Mouse (Mus musculus): ENCODE measurements around the gene Cd274. TPM values are rescaled to one million over a fixed set of nuclear protein-coding genes. Genes with fewer than 3 reads are reported as not detected.
"Not testable (repeated sequence)": the region's sequence is repeated elsewhere in the genome, so short reads cannot be mapped to it uniquely, and the experiment has no call there.

Gene Cd274
- polyA plus RNA-seq, 1 experiment from 2014 or later, result 5.2 TPM

DNA sequence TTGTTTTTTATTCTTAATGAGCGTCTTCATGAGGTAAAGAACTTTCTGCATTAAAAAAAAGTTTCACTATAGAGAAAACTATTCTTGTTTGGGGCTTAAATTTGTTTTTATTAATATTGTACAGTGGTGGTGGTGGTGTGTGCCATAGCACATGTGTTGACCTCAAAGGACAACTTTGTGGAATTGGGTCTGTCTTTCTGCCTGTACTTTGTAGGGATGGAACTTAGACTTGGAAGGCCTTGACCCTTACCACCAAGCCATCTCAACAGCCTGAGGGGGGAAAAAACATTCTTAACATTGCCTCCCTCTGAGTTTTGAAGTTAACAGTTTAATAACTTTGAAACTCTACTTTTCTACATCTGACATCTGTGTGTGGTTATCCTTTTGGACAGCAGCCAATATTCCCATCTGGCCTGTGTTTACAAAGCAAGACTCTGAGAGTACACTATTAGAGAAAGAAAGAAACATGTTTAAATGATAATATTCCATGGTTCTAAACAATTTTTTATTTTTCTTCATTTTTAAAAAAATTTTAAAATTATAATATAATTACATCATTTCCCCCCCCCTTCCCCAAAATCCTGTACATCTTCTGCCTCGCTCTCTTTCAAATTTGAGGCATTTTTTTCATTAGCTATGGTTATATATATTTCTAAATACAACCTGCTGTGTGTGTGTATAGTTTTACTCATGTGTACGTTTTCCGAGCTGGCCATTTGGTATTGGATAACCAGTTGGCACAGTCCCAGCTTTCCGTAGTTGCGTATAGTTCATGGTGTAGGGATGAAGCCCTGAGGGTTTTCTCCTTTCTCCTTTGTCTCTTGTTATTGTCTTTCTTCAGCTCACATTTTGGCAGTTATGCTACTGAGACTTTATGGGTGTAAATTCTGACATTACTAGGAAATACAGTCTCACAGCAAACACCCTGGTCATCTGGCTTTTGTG lies 45.5 kb downstream of the Cd274 start:
- in situ Hi-C loops (cut with MboI; ENCODE audit: low pct_unique_long_range_greater_than_20kb), result no loop called here
- ATAC-seq, result no peak
- H3K27me3 ChIP-seq, result peaks cover 7% of the 10 kb centered on the region
- peak; percentile 3 for DNase-seq (ENCODE audit: low read depth, low spot score)
- ChIA-PET POLR2A (no interaction called here), CTCF (interaction anchor here (1.0 kb wide), 1 partner anchor 9 kb away, joined by 3 read pairs; no protein-coding TSS in a partner anchor)
- no peak for TF ChIP-seq CTCF (IDR thresholded peaks at IDR 0.05)

DNA sequence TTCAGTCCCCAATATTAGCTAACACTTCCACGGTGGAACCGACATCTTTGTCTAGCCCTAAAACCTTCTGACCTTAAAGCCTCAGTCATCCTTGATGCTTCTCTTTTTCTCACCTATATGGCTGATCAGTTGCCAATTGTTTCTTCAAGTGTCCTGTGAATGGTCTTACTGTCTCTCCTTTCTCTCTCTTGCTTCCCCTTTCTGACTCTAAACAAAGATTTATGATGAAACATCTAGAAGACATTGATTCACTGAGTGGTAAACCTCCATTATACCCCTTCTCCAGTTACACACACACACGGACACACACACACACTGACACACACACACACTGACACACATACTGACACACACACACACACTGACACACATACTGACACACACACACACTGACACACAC lies 47.3 kb downstream of the Cd274 start:
- DNase-seq (ENCODE audit: low read depth, low spot score) (no peak), ATAC-seq (no peak)
- in situ Hi-C loops (cut with MboI; ENCODE audit: low pct_unique_long_range_greater_than_20kb), result no loop called here
- POLR2A ChIA-PET, result no interaction called here
- TF ChIP-seq CTCF (IDR thresholded peaks at IDR 0.05), result no peak
- peaks cover 7% of the 10 kb centered on the region for H3K27me3 ChIP-seq
- CTCF ChIA-PET, result interaction anchor here (0.8 kb wide), 1 partner anchor 31 kb away, joined by 3 read pairs; no protein-coding TSS in a partner anchor

DNA sequence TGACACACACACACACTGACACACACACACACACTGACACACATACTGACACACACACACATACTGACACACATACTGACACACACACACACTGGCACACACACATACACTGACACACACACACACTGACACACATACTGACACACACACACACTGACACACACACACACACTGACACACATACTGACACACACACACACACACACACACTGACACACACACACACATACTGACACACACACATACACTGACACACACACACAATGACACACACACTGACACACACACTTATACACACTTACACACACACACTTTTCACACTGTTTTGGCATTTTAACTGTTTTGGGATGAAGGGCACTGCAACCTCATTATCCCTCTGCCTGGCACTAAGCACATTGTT lies 47.7 kb downstream of the Cd274 start:
- in situ Hi-C loops (cut with MboI; ENCODE audit: low pct_unique_long_range_greater_than_20kb); POLR2A ChIA-PET; CTCF ChIA-PET: not testable (repeated sequence)

DNA sequence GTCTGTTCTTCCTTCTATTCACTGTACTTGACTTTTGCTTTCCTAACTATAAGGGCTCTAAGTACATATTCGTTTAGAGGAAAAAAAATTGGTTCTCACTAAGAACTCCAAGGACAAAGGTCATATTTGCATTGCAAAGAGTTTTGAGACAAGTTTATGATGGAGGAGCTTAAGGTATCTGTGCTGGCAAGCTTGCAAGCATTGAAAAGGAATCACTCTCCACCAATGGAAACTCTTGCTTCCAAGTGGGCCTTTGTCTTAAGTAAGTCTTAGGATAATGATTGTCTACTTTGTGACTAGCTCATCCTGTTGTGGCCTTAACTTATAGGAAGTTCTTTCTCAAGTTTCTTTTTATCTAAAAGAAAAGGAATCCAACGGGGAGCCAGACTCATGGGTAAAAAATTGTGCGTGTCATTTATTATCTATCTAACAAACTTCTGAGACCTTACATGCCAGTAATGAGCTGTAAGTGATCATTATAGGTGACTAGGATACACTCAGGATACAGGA lies 49.2 kb downstream of the Cd274 start:
- ATAC-seq (no peak), DNase-seq (ENCODE audit: low read depth, low spot score) (no peak)
- CTCF ChIA-PET, result no interaction called here
- POLR2A ChIA-PET, result interaction anchor here (1.0 kb wide), 1 partner anchor 22 kb away, joined by 3 read pairs; no protein-coding TSS in a partner anchor
- H3K27me3 ChIP-seq, result peaks cover 7% of the 10 kb centered on the region
- TF ChIP-seq CTCF (IDR thresholded peaks at IDR 0.05), result no peak
- in situ Hi-C loops (cut with MboI; ENCODE audit: low pct_unique_long_range_greater_than_20kb), result no loop called here

More for the DNA sequence above, 47.7 kb downstream of the Cd274 start:
- not testable (repeated sequence) for DNase-seq (ENCODE audit: low read depth, low spot score); H3K27me3 ChIP-seq; ATAC-seq

DNA sequence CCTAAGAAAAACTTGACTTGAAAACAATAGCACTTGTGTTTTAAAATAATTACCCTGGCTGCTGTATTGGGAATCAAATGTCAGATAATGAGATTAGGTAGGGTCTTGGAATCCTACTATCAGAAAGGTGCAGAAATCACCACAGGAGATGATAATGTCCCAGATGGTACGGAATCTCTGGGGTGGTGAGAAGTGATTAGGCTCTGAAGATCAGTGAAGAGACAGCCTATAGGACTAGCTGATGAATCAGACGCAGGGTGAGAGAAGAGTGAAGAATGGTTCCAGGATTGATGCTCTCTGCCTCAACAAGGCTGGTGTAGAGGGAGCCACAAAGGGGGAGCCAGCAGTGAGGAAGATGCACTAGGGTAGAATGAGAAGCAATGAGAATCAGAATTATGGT lies 49.9 kb downstream of the Cd274 start:
- in situ Hi-C loops (cut with MboI; ENCODE audit: low pct_unique_long_range_greater_than_20kb), result no loop called here
- TF ChIP-seq CTCF (IDR thresholded peaks at IDR 0.05), result no peak
- CTCF ChIA-PET, result no interaction called here
- no peak for ATAC-seq
- H3K27me3 ChIP-seq, result peaks cover 8% of the 10 kb centered on the region
- POLR2A ChIA-PET, result no interaction called here
- no peak for DNase-seq (ENCODE audit: low read depth, low spot score)

DNA sequence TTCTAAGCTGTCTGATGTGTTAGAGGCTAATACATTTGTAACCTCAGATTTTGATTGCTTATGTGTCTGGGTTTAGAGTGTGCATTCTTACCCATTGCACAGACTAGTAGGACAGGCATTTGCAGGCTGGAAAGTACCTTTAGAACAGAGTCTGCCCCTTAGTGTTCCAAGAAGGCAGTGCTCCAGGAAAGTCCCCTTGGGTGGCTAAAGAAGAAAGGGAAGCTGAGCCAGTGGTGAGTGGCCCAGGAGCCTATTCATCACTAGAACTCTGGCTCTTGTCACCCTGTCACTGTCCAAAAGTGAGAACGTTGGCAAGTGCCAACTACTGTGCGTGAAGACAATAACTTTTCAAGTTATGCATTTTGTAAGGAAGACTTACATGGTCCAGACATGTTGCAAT lies 50.6 kb downstream of the Cd274 start:
- no peak for ATAC-seq
- peaks cover 13% of the 10 kb centered on the region for H3K27me3 ChIP-seq
- no peak for DNase-seq (ENCODE audit: low read depth, low spot score)
- ChIA-PET CTCF (no interaction called here), POLR2A (interaction anchor here (1.4 kb wide), 1 partner anchor 13 kb away, joined by 3 read pairs; no protein-coding TSS in a partner anchor)
- no peak for TF ChIP-seq CTCF (IDR thresholded peaks at IDR 0.05)
- in situ Hi-C loops (cut with MboI; ENCODE audit: low pct_unique_long_range_greater_than_20kb), result no loop called here

DNA sequence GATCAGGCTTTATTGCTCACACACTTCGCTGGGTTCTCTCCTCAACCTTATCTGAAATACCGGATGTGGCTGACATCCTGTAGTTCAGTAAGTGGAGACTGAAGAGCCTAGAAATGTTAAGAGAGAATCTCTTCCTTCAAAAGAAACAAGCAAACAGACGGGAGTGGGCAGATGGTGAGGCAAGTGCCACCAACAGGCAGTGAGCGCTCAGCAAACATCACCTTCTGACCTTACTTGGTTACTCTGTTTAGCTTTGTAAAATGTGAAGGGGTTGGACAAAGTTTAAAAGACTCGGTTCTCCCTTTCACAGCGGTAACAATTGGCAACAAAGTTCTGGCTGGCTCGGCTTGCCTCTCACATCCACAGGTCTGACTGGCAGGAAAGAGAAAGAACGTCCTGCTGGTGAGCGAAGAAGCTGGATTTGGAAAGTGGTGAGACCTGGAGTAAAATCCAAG lies 51.4 kb downstream of the Cd274 start:
- TF ChIP-seq CTCF (IDR thresholded peaks at IDR 0.05), result no peak
- DNase-seq (ENCODE audit: low read depth, low spot score), result no peak
- H3K27me3 ChIP-seq, result peaks cover 13% of the 10 kb centered on the region
- POLR2A ChIA-PET, result interaction anchor here (1.4 kb wide), 1 partner anchor 12 kb away, joined by 3 read pairs; no protein-coding TSS in a partner anchor
- no peak for ATAC-seq
- in situ Hi-C loops (cut with MboI; ENCODE audit: low pct_unique_long_range_greater_than_20kb), result no loop called here
- CTCF ChIA-PET, result no interaction called here

DNA sequence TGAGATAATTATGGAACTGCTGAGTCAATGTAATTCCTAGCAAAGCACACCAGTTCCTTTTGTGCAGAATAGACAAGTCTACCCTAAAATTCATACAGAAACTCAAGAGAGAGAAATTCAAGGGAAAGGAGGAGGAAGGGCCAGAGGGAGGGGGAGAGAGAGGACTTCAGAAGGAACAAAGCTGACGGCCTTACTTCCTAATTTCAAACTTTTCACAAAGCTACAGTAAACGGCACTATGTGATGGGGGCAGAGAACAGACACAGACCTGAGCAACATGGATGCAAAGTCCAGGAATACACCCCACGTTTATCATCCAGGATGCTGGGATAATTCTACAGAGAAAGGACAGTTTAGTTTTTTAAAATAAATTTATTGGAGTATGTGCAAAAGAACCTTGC lies 52.3 kb downstream of the Cd274 start:
- CTCF ChIA-PET, result no interaction called here
- ATAC-seq (no peak), DNase-seq (ENCODE audit: low read depth, low spot score) (no peak)
- no peak for TF ChIP-seq CTCF (IDR thresholded peaks at IDR 0.05)
- POLR2A ChIA-PET, result interaction anchor here (0.6 kb wide), 1 partner anchor 29 kb away, joined by 3 read pairs; no protein-coding TSS in a partner anchor
- H3K27me3 ChIP-seq, result peaks cover 10% of the 10 kb centered on the region
- in situ Hi-C loops (cut with MboI; ENCODE audit: low pct_unique_long_range_greater_than_20kb), result no loop called here

DNA sequence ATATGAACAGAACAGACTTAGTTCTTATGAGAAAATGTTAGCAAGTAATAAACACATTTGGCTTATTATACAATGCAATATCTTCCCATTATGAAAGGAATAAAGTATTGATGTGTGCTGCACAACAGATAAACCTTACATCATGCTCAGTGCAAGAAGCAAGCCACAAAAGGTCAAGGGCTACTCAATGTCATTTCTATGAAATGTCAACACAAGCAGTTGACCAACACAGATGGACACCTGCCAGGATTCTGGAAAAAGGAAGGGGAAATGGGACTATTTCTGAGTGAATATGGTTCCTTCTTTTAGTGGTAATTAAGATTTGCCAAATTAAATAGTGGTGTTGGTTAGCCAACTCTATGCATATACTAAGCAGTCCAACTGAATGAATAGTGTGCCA lies 52.7 kb downstream of the Cd274 start:
- ATAC-seq, result no peak
- peaks cover 12% of the 10 kb centered on the region for H3K27me3 ChIP-seq
- in situ Hi-C loops (cut with MboI; ENCODE audit: low pct_unique_long_range_greater_than_20kb), result no loop called here
- ChIA-PET CTCF (no interaction called here), POLR2A (interaction anchor here (0.6 kb wide), 1 partner anchor 28 kb away, joined by 3 read pairs; no protein-coding TSS in a partner anchor)
- TF ChIP-seq CTCF (IDR thresholded peaks at IDR 0.05), result no peak
- DNase-seq (ENCODE audit: low read depth, low spot score), result no peak

DNA sequence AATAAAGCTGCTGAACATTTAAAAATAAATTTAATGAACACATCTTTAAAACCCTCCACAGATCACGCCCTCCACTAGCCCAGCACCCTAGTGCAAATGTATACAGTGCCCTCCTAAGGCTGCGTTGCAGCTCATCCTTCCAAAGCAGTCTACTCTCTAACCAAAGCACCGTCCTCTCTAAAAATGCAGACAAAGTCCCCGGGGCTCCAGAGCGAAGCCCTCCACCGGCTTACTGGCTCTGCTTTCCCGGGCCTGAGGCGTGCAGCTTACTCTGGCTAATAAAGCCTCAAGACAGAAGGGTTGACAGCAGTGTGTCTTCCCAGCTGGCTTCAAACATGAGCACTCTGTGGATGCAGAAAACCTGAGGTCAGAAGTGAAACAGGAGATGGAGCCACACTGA lies 53.1 kb downstream of the Cd274 start:
- ChIA-PET POLR2A (no interaction called here), CTCF (no interaction called here)
- H3K27me3 ChIP-seq, result peaks cover 17% of the 10 kb centered on the region
- no peak for DNase-seq (ENCODE audit: low read depth, low spot score)
- TF ChIP-seq CTCF (IDR thresholded peaks at IDR 0.05), result no peak
- ATAC-seq, result no peak
- in situ Hi-C loops (cut with MboI; ENCODE audit: low pct_unique_long_range_greater_than_20kb), result no loop called here

Measured in Patski (cell line).